8 mouse cellular contexts compared by ENCODE assay signal in the genomic region with DNA sequence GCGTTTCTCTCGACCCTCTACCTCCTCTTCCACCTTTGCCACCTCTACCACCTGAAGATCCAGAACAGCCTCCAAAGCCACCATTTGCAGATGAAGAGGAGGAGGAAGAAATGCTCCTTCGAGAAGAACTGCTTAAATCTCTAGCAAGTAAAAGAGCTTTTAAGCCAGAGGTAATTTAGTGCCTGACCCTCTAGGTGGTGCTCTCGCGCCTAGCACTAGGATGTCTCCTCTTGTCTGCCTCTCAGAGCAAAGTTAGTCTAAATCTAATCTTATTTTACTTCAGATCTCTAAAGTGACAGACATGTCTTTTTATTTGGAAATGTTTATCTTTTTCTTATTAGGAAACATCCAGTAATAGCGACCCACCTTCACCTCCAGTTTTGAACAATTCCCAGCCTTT. TPM values are rescaled to one million over a fixed set of nuclear protein-coding genes. Genes with fewer than 3 reads are reported as not detected.
DNase-seq lines count a peak whose midpoint lies in the region; TF ChIP-seq lines count a peak whose summit lies in the region.

No protein-coding gene starts in this region.

- H3K4me3 ChIP-seq in E14TG2a.4 (replicated peaks; ENCODE audit: low read length), result no peak overlapping the region
- H3K4me3 ChIP-seq in lung, adult 2 months (replicated peaks; ENCODE audit: extremely low read depth, low read depth, low read length), result no peak overlapping the region
- H3K4me3 ChIP-seq in small intestine, adult 2 months (ENCODE audit: low read depth, low read length), result no peak overlapping the region

- no peaks in the 10 kb centered on the region for H3K27me3 ChIP-seq in E14TG2a.4 (ENCODE audit: insufficient read depth, low read length)
- H3K27me3 ChIP-seq in small intestine, adult 2 months (ENCODE audit: control insufficient read depth, insufficient read depth, low read length), result no peaks in the 10 kb centered on the region

- H3K4me1 ChIP-seq in E14TG2a.4 (replicated peaks; ENCODE audit: low read depth, low read length), result no peaks in the 10 kb centered on the region
- no peaks in the 10 kb centered on the region for H3K4me1 ChIP-seq in lung, adult 2 months (ENCODE audit: control insufficient read depth, insufficient read depth, low read length)
- no peaks in the 10 kb centered on the region for H3K4me1 ChIP-seq in small intestine, adult 2 months (ENCODE audit: control insufficient read depth, insufficient read depth, insufficient read length, low read length)

- TF ChIP-seq POLR2A in lung, adult 2 months (IDR thresholded peaks at IDR 0.05; ENCODE audit: borderline replicate concordance, extremely low read depth, low read depth, low read length), result no peak
- no peak for TF ChIP-seq POLR2A in small intestine, adult 2 months (IDR thresholded peaks at IDR 0.05; ENCODE audit: low read depth, low read length)

- DNase-seq in adrenal gland, adult (ENCODE audit: inconsistent age in 2 of 2, low spot score in 1 of 2), result peak; percentile 38 to 71
- DNase-seq in adrenal gland, adult 8-10 months, result no peak
- DNase-seq in c-Kit-positive CD71-positive TER-119-positive erythroid progenitor cells, embryonic 14.5 days (ENCODE audit: low spot score), result peak; percentile 54
- DNase-seq in forelimb bud, embryonic 11.5 days (ENCODE audit: low read depth, low spot score), result peak; percentile 62
- peak; percentile 47 to 59 for DNase-seq in kidney, postnatal 25 days
- DNase-seq in lung, adult 2 months, result peak; percentile 21

- H3K36me3 ChIP-seq in E14TG2a.4 (ENCODE audit: insufficient read depth, low read length), result peaks cover 87% of the 10 kb centered on the region
- H3K36me3 ChIP-seq in small intestine, adult 2 months (ENCODE audit: control insufficient read depth, insufficient read depth, low read length), result peaks cover 58% of the 10 kb centered on the region

- peak; percentile 73 for TF ChIP-seq CTCF in E14TG2a.4 (conservative IDR thresholded peaks at IDR 0.05; ENCODE audit: low read length)
- peak; percentile 69 for TF ChIP-seq CTCF in lung, adult 2 months (IDR thresholded peaks at IDR 0.05; ENCODE audit: insufficient read depth, low read length)
- peak; percentile 62; the same call in 1 of the 2 replicates for TF ChIP-seq CTCF in small intestine, adult 2 months (IDR thresholded peaks at IDR 0.05; ENCODE audit: extremely low read depth, insufficient read length, insufficient replicate concordance, low read depth, low read length)

- 56% methylated on average over 6 of the region's 6 CpGs for WGBS in lung, adult 2 months
- WGBS in small intestine, adult 2 months, result 60% methylated on average over 6 of the region's 6 CpGs

- no peak overlapping the region for H3K27ac ChIP-seq in small intestine, adult 2 months (ENCODE audit: insufficient read depth, low read depth, low read length)

- H3K9me3 ChIP-seq in E14TG2a.4 (ENCODE audit: low read length), result no peaks in the 10 kb centered on the region

RNA-seq across cellular contexts. Expression of a gene that starts 21.6 kb away (rescaled TPM):
- total RNA-seq in adrenal gland, adult 8-10 months (2022), result 10 to 100 TPM; 43.1 to 61.9 (median 51.4) TPM
- polyA plus RNA-seq in lung, adult 2 months (2012; rRNA removed), result 11.7 and 25.6 TPM in 2 replicates
- polyA plus RNA-seq in small intestine, adult 2 months (2012; rRNA removed), result 3.3 and 5.3 TPM in 2 replicates

RNA-seq across cellular contexts. Expression of a gene that starts 22.1 kb away (rescaled TPM):
- 10 to 100 TPM; 12.0 to 13.5 (median 12.9) TPM for total RNA-seq in adrenal gland, adult 8-10 months (2022)
- polyA plus RNA-seq in lung, adult 2 months (2012; rRNA removed), result 6.1 and 6.2 TPM in 2 replicates
- 1.5 and 2.1 TPM in 2 replicates for polyA plus RNA-seq in small intestine, adult 2 months (2012; rRNA removed)

RNA-seq across cellular contexts. Expression of a gene that starts 44.1 kb away (rescaled TPM):
- 10 to 100 TPM; 40.3 to 48.9 (median 42.9) TPM for total RNA-seq in adrenal gland, adult 8-10 months (2022)
- polyA plus RNA-seq in lung, adult 2 months (2012; rRNA removed), result 10.1 and 18.3 TPM in 2 replicates
- polyA plus RNA-seq in small intestine, adult 2 months (2012; rRNA removed), result 17.0 and 29.9 TPM in 2 replicates
